In the genomic region with DNA sequence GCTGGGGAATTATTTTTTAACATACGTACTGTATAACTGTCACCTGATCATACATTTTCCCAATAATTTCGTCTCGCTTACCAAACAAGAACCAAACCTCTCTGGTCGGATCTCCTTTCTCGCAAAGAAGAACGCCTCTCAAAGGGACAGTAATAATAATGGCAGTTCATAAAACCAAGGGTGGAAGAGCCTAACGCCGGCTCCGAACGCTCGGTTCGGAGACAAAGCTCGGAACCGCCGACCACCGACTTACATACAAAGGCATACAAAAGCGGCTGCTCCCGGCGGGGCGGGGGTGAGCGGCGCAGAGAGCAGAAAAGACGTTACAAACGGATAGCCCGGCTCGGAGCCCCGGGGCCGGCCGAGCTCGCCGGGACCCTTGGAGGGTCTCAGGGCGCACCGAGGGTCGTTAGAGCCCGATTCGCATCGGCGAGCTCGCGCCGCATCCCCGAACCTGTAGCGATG, we compare ENCODE assay signal across 8 mouse cellular contexts. TPM values are rescaled to one million over a fixed set of nuclear protein-coding genes. Genes with fewer than 3 reads are reported as not detected.
A peak's percentile ranks its signal among the peaks of the same experiment; 100 is the strongest.
DNase-seq lines count a peak whose midpoint lies in the region; ATAC-seq and TF ChIP-seq lines count a peak whose summit lies in the region.

No protein-coding gene starts in this region.

- no peak for TF ChIP-seq EP300 in lung, postnatal 0 days (IDR thresholded peaks at IDR 0.05)

- H3ac ChIP-seq in C2C12 (ENCODE audit: control insufficient read depth, insufficient read length, low read depth), result peak overlapping the region; percentile 53

- DNase-seq in heart, postnatal 4 days, result no peak
- peak; percentile 49 for DNase-seq in hindbrain, embryonic 14.5 days (ENCODE audit: low spot score)
- no peak for DNase-seq in lung, postnatal 0 days (ENCODE audit: low spot score)
- DNase-seq in gastrocnemius, postnatal 25 days, result no peak
- DNase-seq in gastrocnemius, postnatal 14 days, result no peak

- H3K9ac ChIP-seq in heart, embryonic 15.5 days, result peak overlapping the region; percentile 72
- H3K9ac ChIP-seq in hindbrain, embryonic 14.5 days, result peak overlapping the region; percentile 95
- H3K9ac ChIP-seq in lung, postnatal 0 days (replicated peaks; ENCODE audit: low read depth), result peak overlapping the region; percentile 84

- H3K4me2 ChIP-seq in heart, embryonic 15.5 days, result peak overlapping the region; percentile 87
- H3K4me2 ChIP-seq in hindbrain, embryonic 14.5 days (replicated peaks), result peak overlapping the region; percentile 74
- peak overlapping the region; percentile 80 for H3K4me2 ChIP-seq in lung, postnatal 0 days (replicated peaks; ENCODE audit: low read depth, low read length)

- H3K27me3 ChIP-seq in heart, embryonic 15.5 days, result peaks cover 30% of the 10 kb centered on the region
- H3K27me3 ChIP-seq in C2C12 (ENCODE audit: control insufficient read depth, insufficient read depth, insufficient read length), result no peaks in the 10 kb centered on the region
- no peaks in the 10 kb centered on the region for H3K27me3 ChIP-seq in hindbrain, embryonic 14.5 days (ENCODE audit: control insufficient read depth, insufficient read depth, low read length)
- no peaks in the 10 kb centered on the region for H3K27me3 ChIP-seq in lung, postnatal 0 days (replicated peaks; ENCODE audit: insufficient read depth, low read length)

- 0 out of 2 replicates have a peak overlapping the region, but pooled peaks have one; percentile 60 for H3K27ac ChIP-seq in heart, embryonic 15.5 days
- H3K27ac ChIP-seq in bone marrow, adult 2 months (ENCODE audit: control insufficient read depth, insufficient read depth, low read depth, low read length, poor library complexity), result peak overlapping the region; percentile 95
- H3K27ac ChIP-seq in hindbrain, embryonic 14.5 days, result peak overlapping the region; percentile 96
- peak overlapping the region; percentile 86 for H3K27ac ChIP-seq in lung, postnatal 0 days (ENCODE audit: low read length)

- H3K4me1 ChIP-seq in heart, embryonic 15.5 days (replicated peaks), result peaks cover 6% of the 10 kb centered on the region
- peaks cover 3% of the 10 kb centered on the region for H3K4me1 ChIP-seq in bone marrow, adult 2 months (ENCODE audit: control insufficient read depth, insufficient read depth, low read length)
- H3K4me1 ChIP-seq in hindbrain, embryonic 14.5 days (replicated peaks; ENCODE audit: control insufficient read depth, insufficient read depth, low read length), result peaks cover 12% of the 10 kb centered on the region
- peaks cover 4% of the 10 kb centered on the region; the same call in 1 of the 2 replicates for H3K4me1 ChIP-seq in lung, postnatal 0 days (ENCODE audit: insufficient read depth, low read depth, low read length)

- TF ChIP-seq CTCF in C2C12 (IDR thresholded peaks at IDR 0.05; ENCODE audit: control insufficient read depth, insufficient read depth, insufficient read length), result no peak
- no peak for TF ChIP-seq CTCF in bone marrow, adult 2 months (IDR thresholded peaks at IDR 0.05; ENCODE audit: control insufficient read depth, insufficient read depth, low read length)
- TF ChIP-seq CTCF in lung, postnatal 0 days (IDR thresholded peaks at IDR 0.05), result no peak

- intact Hi-C loops in gastrocnemius, postnatal 14 days (cut with DNase I; ENCODE audit: low total_unique reads), result no loop called here

- WGBS in heart, embryonic 15.5 days, result under 1% methylated on average over 43 of the region's 43 CpGs
- WGBS in bone marrow, adult 2 months, result under 1% methylated on average over 43 of the region's 43 CpGs
- under 1% methylated on average over 43 of the region's 43 CpGs for WGBS in hindbrain, embryonic 14.5 days
- under 1% methylated on average over 42 of the region's 43 CpGs for WGBS in lung, postnatal 0 days

- no peak for ATAC-seq in heart, embryonic 15.5 days (replicated peaks; ENCODE audit: insufficient number of reproducible peaks, insufficient read depth, low FRiP score, low read depth)
- ATAC-seq in hindbrain, embryonic 14.5 days (ENCODE audit: low FRiP score), result peak; percentile 41; the same call in 1 of the 2 replicates
- no peak for ATAC-seq in lung, postnatal 0 days

- peaks cover 1% of the 10 kb centered on the region for H3K79me3 ChIP-seq in C2C12 (ENCODE audit: low read depth)

- no peaks in the 10 kb centered on the region for H3K36me3 ChIP-seq in heart, embryonic 15.5 days
- H3K36me3 ChIP-seq in C2C12 (ENCODE audit: control insufficient read depth, insufficient read depth), result no peaks in the 10 kb centered on the region
- no peaks in the 10 kb centered on the region for H3K36me3 ChIP-seq in hindbrain, embryonic 14.5 days (replicated peaks; ENCODE audit: control insufficient read depth, insufficient read depth)
- H3K36me3 ChIP-seq in lung, postnatal 0 days (ENCODE audit: insufficient read depth, low read length), result no peaks in the 10 kb centered on the region

- no peak for TF ChIP-seq POLR2A in bone marrow, adult 2 months (IDR thresholded peaks at IDR 0.05; ENCODE audit: borderline replicate concordance, control insufficient read depth, low read depth, low read length)

- H3K4me3 ChIP-seq in heart, embryonic 15.5 days, result peak overlapping the region; percentile 86
- peak overlapping the region; percentile 84 for H3K4me3 ChIP-seq in C2C12 (ENCODE audit: insufficient read depth, poor library complexity, severe bottlenecking)
- H3K4me3 ChIP-seq in bone marrow, adult 2 months (replicated peaks; ENCODE audit: control insufficient read depth, low read depth, low read length), result peak overlapping the region; percentile 94
- peak overlapping the region; percentile 66 for H3K4me3 ChIP-seq in hindbrain, embryonic 14.5 days (replicated peaks; ENCODE audit: low read length)
- peak overlapping the region; percentile 97 for H3K4me3 ChIP-seq in lung, postnatal 0 days (ENCODE audit: low read depth, low read length)

- no peaks in the 10 kb centered on the region for H3K9me3 ChIP-seq in heart, embryonic 15.5 days (replicated peaks)
- no peaks in the 10 kb centered on the region for H3K9me3 ChIP-seq in hindbrain, embryonic 14.5 days (ENCODE audit: control insufficient read depth, low read length)
- no peaks in the 10 kb centered on the region for H3K9me3 ChIP-seq in lung, postnatal 0 days (ENCODE audit: low read length)

- H3K79me2 ChIP-seq in C2C12 (ENCODE audit: control insufficient read depth, insufficient read depth), result peaks cover 4% of the 10 kb centered on the region

TF ChIP-seq in C2C12, 6 proteins besides CTCF, POLR2A, EP300 and RAD21:
- TF ChIP-seq MAX (IDR thresholded peaks at IDR 0.05) (no peak), MYOD1 (IDR thresholded peaks at IDR 0.05; ENCODE audit: control insufficient read depth, insufficient read length, low read depth) (no peak), USF1 (IDR thresholded peaks at IDR 0.05; ENCODE audit: low read depth) (no peak), CEBPB (IDR thresholded peaks at IDR 0.05; ENCODE audit: low read depth) (no peak), FOSL1 (IDR thresholded peaks at IDR 0.05; ENCODE audit: insufficient read depth, low read length, poor library complexity, severe bottlenecking) (no peak), MYOG (IDR thresholded peaks at IDR 0.05; ENCODE audit: control insufficient read depth, extremely low read depth, insufficient read length) (no peak)
TF ChIP-seq in C2C12: peak in this region for 0.

RNA-seq across cellular contexts. Expression of gene Mkrn1, which starts 0.8 kb away (rescaled TPM):
- polyA plus RNA-seq in heart, embryonic 15.5 days (2015; fragmentation: Nextera tagmentation; extraction: Ambion mirVana), result 126 and 128 TPM in 2 replicates
- total RNA-seq in heart, postnatal 4 days (2021), result 10 to 100 TPM; 47.3 to 84.9 TPM
- polyA plus RNA-seq in C2C12 (2012; fragmentation: generic; extraction: Trizol), result 30.9 TPM
- 291 and 446 TPM in 2 replicates for polyA plus RNA-seq in bone marrow, adult 2 months (2011; ENCODE audit: insufficient read depth, insufficient read length, low replicate concordance, missing spikeins)
- polyA plus RNA-seq in hindbrain, embryonic 14.5 days (2014; fragmentation: Nextera tagmentation; extraction: Ambion mirVana), result 247 and 275 TPM in 2 replicates
- polyA plus RNA-seq in lung, postnatal 0 days (2015; fragmentation: Nextera tagmentation; extraction: Ambion mirVana), result 125 and 127 TPM in 2 replicates
- 10 to 100 TPM; 19.6 to 22.4 TPM for total RNA-seq in gastrocnemius, postnatal 25 days (2021)
- 10 to 100 TPM; 25.0 to 26.7 TPM for total RNA-seq in gastrocnemius, postnatal 14 days (2021)

RNA-seq across cellular contexts. Expression of gene Rab19, which starts 38.4 kb away (rescaled TPM):
- polyA plus RNA-seq in heart, embryonic 15.5 days (2015; fragmentation: Nextera tagmentation; extraction: Ambion mirVana), result 0.50 and 1.4 TPM in 2 replicates
- under 1 TPM; 0.17 to 0.23 TPM for total RNA-seq in heart, postnatal 4 days (2021)
- polyA plus RNA-seq in C2C12 (2012; fragmentation: generic; extraction: Trizol), result not detected
- 2.3 and 2.9 TPM in 2 replicates for polyA plus RNA-seq in bone marrow, adult 2 months (2011; ENCODE audit: insufficient read depth, insufficient read length, low replicate concordance, missing spikeins)
- polyA plus RNA-seq in hindbrain, embryonic 14.5 days (2014; fragmentation: Nextera tagmentation; extraction: Ambion mirVana), result 0.17 and 0.40 TPM in 2 replicates
- polyA plus RNA-seq in lung, postnatal 0 days (2015; fragmentation: Nextera tagmentation; extraction: Ambion mirVana), result 5.8 and 6.9 TPM in 2 replicates
- total RNA-seq in gastrocnemius, postnatal 25 days (2021), result under 1 TPM in 1 of 2 experiments, not detected in 1; 0.21 TPM
- not detected for total RNA-seq in gastrocnemius, postnatal 14 days (2021)

RNA-seq across cellular contexts. Expression of gene Slc37a3, which starts 41.9 kb away (rescaled TPM):
- 27.5 and 32.5 TPM in 2 replicates for polyA plus RNA-seq in heart, embryonic 15.5 days (2015; fragmentation: Nextera tagmentation; extraction: Ambion mirVana)
- 10 to 100 TPM; 27.9 to 34.3 TPM for total RNA-seq in heart, postnatal 4 days (2021)
- 18.6 TPM for polyA plus RNA-seq in C2C12 (2012; fragmentation: generic; extraction: Trizol)
- polyA plus RNA-seq in bone marrow, adult 2 months (2011; ENCODE audit: insufficient read depth, insufficient read length, low replicate concordance, missing spikeins), result 9.4 and 13.6 TPM in 2 replicates
- polyA plus RNA-seq in hindbrain, embryonic 14.5 days (2014; fragmentation: Nextera tagmentation; extraction: Ambion mirVana), result 62.4 and 63.8 TPM in 2 replicates
- polyA plus RNA-seq in lung, postnatal 0 days (2015; fragmentation: Nextera tagmentation; extraction: Ambion mirVana), result 24.4 and 27.9 TPM in 2 replicates
- total RNA-seq in gastrocnemius, postnatal 25 days (2021), result 10 to 100 TPM; 12.1 to 13.7 TPM
- total RNA-seq in gastrocnemius, postnatal 14 days (2021), result 10 to 100 TPM; 12.9 to 19.1 TPM
